Mouse (Mus musculus) adrenal gland, adult 8-10 months (tissue): ENCODE data around the gene Ctsl. TPM values are rescaled to one million over a fixed set of nuclear protein-coding genes. Genes with fewer than 3 reads are reported as not detected.
A peak's percentile ranks its signal among the peaks of the same experiment; 100 is the strongest.

Experiments used
- DNase-seq: peaks from one replicate; pipeline ENCODE4 v3.0.0; 2022
- total RNA-seq, 4 experiments: library from RNA; stranded (reverse); gene quantifications; 2 replicates each; pipeline ENCODE4 v1.2.4; 2022

The Ctsl gene
- total RNA-seq, result 100 to 1,000 TPM; 197 to 449 (median 314) TPM

DNA sequence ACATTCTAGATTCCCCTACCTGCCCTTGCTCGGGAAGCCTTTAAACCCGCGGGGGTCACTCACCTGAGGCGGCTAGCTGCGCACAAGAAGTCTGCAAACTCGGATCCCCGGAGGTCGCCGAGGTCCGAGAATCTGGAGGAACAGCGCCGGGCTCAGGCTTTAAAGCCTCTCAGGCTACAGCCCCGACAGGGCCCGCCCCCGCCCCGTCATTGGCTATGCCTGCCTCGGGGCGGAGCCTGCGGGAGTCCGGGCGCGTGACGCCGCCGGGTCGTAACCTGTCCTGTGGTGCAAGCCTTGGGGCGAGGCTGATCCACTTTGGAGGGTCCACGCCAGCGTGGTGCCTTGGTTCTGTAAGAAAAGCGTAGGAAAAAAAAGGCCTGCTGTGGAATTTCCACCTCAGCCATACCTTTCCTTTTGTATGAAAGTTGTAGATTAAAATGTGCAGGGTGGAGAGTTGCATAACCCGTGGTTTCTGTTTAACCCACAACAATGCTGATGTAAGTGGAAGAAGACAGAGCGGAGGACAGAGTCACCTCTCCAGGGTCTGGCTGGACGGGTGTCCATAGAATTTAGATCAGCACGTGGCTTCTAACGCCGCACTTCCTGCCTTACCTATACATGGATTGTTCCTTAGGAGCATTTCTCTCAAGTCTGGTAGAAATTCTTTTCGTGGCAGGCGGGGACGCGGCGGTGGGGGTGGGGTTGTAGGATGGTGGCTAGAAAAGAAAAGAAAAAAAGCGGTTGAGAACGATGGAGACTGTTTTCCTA, at the start of gene Ctsl:
Ctsl (minus strand) TSS at position 718 of the 768 bp plus-strand sequence.
- DNase-seq, result peak; percentile 92

DNA sequence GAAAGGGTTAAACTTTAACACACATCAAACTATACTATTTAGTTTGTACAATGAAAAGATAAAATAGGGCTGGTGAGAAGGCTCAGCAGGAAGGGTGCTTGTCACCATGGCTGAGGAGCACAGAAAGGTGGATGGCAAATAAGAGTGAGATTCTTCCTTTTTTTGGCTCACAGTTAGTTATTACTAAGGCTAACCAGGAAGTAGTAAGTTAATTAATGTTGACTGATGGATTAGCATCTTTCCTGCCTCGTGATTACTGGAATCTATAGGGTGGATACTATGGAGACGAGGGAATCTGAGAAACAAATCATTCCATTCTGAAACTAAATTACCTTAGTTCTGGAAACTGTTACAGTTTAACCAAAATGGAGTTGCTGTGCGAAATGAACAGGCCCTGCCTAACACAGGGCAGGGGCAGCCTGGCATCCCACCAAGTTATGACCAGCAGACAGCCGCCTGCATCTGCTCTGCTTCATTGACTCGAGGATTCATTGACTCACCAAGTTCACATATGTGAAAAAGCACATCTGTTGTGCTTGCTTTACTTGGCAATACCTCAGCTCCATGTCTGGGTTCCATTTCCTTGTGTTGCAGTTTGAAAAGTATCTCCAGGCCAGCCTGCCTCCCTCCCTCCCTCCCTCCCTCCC, 46.4 kb upstream of the Ctsl start:
- no peak for DNase-seq

DNA sequence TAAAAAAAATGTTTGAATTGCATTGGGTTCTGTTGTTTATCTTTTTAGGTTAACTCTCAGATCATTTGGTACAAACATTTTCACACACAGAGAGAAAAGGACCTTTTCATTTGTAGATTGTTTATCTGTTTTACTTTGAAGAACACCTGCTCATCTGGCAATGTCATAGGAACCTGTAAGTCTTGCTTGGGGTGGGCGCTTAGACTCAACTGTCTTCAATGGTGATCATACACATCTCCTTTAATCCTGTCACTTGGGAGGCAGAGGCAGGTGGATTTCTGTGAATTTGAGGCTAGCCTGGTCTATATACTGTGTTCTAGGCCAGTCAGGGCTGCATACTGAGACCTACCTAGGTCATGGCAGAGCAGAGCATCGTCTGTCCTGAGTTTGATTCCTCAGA, 45.0 kb upstream of the Ctsl start:
- DNase-seq, result no peak

DNA sequence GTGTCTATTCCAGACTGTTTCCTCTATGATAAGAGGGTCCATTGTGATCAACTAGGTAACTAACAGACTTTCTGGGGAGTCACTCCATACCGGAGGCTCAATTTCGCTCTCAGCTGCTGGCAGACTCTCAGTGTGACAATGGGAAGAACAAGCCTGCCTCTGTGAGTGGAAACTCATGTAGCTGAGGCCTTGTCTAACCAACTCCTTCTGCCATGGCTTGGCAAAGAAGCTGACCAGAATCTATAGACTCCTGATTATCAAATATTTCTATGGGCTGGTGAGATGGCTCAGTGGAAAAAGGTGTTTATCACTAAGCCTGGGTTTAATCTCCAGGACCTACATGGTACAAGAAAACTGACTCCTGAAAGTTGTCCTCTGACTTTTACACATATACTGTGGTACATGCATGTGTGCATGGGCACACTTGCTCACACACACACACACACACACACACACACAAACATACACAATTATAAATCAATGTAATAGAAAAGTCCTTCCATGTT, 42.1 kb upstream of the Ctsl start:
- no peak for DNase-seq

DNA sequence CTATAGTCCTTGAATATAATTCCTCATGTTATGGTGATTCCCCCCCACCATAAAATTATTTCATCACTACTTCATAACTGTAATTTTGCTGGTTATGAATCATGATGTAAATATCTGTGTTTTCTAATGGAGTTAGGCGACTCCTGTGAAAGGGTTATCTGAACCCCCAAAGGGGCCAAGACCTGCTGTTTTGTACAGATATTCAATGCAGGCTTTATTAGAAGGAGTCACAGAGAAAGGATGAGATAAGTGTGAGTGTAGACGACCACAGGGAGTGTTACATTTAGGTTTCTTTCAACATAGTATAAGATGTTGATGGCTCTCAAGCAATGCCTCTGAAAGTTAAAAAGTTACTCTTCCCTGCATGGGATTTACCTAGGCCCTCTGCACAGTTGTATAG, 40.6 kb upstream of the Ctsl start:
- DNase-seq, result no peak

DNA sequence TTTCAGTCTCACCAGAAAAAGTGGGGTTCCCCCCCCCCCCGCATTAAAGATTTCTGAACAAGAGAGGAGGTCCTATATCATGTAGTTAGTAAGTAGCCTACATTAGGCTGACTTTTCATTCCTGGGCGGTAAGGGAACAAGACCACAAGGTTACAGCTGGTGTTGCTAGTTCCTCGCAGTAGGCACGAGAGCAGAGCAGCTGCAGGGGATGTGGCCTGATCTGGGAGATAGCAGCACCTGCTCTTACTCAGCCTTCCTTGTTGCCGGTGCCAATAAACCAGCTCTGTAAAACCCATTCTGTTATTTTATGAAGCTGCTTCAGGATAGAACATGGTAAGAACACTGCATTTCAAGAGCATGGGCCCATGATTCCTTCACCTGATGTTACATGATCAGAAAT, 39.9 kb upstream of the Ctsl start:
- no peak for DNase-seq

DNA sequence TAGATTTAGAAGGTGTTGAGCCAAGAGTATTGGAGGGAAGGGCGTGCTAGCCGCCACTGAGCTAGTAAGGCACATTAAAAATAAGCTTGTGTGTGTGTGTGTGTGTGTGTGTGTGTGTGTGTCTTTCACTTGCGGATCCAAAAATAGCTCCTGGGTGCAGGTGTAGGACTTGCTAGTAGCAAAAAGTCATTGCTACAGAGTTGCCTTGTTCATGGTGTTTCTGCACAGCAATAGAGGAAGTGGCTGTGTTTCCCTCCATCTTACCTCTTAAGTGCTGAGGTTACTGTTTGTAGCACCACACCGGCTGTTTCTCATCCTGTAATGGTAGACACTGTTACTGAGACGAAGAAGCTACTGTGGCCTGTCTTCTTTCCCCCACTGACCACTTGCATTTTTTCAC, 37.3 kb upstream of the Ctsl start:
- no peak for DNase-seq

DNA sequence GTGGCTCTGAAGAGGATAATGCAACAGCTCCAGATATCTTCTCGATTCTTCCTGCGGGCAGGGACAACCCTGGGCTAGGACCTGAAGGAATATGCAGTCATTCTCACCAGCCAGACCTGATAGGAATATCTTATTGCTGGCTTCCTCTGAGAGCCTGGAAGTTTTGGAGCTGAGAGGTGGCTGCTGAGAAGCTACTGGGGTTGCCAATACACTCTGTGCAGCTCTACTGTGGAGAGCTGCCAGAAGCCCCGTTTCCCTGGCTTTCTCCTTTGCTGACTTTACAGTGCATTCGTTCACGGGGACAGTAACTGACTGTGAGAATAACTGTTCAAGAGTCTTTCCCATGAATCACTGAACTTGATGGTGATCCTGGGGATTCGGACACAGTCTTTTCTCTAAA, 34.9 kb upstream of the Ctsl start:
- DNase-seq, result no peak

DNA sequence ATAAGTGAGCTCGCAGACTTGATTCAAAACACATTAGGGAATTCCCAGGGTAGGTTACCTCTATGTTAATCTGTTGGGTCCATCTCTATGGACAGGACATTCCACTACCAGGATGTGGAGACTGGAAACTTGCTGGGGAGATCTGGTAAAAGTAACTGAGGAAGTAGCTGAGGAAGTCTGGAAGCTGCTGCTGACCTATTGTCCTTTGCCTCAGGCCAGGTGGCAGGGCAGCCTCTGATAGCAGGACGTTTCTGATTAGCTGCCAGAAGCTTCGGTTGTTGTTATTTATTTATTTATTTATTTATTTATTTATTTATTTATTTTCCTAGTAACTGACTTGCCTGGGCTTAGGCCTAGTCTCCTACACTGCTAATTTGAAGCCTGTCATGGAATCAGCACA, 32.8 kb upstream of the Ctsl start:
- no peak for DNase-seq

DNA sequence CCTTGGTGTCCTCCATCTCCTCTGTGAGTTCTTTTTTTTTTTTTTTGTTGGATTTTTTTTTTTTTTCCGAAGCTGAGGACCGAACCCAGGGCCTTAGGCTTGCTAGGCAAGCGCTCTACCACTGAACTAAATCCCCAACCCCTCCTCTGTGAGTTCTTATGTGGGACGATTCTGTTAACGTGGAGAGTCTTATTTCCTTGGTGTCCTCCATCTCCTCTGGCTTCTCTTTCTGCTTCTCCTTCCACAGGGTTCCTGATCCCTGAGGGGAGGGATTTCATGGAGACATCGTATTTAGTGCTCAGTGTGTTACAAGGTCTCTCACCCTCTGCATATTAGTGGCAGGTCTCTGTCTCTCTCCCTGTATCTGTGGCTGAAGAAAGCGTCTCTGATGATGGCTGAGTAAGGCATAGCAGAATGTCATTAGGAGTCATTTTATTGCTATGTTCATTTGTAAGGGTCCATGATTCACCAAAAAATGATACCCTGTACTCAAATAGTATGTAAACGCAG, 32.3 kb upstream of the Ctsl start:
- no peak for DNase-seq

DNA sequence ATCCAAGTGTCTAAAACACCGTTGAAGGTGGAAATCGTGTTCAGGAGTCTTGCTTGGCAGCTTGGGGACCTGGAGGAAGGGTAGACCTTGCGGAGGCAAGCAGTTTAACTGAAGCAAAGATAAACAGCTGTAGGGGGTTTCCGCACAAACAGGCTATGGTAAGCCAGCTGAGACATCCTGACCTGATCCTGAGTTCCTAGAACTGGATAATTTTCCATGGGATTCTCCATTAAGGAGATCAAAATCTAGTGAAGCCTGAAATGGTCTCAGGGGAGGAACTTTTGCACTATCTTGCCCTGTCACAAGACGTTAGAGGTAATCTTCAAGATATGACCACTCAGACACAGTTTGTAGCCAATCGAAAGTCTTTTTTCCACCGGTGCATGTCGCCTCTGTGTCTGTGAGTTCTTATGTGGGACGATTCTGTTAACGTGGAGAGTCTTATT, 31.8 kb upstream of the Ctsl start:
- DNase-seq, result no peak

DNA sequence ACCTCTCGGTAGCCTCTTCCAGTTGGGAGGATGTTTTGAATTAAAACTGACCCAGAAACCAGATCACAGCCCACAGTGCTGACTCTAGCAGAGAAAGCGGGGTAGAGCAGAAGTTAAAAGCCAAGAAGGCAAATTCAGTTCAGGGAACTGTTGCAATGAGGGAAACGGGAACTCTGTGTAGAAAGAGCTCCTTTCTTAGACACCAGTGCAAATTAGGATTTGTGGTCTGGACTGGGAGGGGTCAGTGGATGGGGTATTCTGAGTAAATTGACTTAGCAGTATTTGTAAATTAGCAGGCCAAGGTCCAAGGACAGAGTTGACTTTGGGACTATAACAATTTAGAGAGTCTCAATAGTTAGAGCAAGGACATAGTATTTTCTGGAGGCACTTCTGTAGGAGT, 31.3 kb upstream of the Ctsl start:
- no peak for DNase-seq

DNA sequence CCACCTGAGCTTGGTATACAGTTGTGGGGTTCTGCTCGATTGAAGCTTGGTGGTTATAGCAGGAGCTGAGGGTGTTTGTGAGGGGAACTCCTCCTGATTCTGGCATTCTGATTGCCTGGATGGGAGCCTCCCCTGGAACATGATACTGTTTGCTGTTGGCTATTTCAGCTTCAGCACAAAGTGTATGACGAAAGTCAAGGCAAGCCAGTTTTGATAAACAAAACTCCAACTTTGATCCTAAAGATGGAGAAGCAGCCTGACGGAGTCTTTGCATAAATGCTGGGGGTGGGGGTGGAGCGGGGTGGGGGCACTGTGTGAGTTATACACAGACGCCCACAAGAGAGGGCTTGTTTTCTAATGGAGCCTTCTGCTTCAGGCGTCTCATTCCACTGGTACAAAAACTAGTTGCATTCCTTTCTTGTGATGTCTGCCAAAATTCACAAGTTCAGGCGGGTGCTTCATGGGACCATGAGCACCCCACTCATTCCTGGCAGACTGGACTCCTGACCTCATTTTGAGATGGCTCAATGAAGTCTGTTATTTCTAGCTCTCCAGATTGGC, 30.2 kb upstream of the Ctsl start:
- DNase-seq, result no peak

DNA sequence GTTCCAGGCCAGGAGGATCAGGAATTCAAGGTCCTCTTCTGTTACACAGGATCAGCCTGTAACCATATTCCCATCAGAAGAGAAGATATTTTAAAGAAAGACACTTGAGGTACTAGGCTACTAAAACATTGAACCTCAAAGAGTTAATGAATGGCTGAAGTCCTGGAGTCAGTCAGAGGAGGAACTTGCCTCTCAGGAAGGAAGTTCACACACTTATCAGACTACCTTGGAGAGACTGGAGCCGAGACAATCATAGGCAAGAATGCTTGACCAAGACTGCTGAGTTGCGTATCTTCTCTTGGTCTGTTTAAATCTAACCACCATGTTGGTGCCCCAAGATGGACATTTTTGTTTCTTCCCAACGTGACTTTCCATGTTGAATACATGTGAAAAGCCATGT, 29.2 kb upstream of the Ctsl start:
- no peak for DNase-seq

DNA sequence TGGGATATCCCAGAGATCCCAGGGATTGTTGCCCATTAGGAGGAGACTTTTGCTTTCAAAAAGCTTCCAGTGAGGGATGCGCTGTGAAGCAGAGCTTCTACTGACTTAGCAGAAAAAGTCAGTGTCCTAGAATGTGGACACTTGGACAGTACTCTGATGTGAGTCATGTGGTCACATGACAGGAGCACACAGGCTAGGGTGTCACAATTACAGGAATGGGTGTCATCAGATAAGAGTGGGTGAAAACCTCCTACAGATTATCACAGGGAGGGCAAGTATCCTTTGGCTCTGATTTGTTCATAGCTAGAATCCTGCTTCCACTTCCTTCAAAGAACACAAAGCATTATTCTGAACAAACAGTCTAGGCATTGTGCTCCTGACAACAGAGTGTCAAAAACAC, 27.4 kb upstream of the Ctsl start:
- DNase-seq, result no peak

DNA sequence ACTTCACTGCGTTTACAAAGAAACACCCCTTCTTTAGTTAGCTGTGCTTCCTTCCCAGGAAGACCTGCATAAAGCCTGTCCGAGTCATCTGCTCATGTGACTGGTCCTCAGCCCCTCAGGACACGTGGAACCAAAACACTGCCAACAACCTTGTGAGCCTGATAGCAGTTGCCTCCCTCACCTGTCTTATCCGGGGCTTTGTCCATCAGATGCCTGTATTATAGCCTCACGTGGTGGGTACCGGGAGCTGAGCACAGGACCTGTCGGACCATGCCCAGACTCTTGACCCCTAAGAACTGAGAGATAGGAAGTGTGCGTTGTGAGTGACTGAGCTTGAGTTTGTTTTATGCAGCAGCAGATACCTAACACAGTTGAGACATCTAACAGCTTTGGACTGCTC, 26.3 kb upstream of the Ctsl start:
- DNase-seq, result no peak

DNA sequence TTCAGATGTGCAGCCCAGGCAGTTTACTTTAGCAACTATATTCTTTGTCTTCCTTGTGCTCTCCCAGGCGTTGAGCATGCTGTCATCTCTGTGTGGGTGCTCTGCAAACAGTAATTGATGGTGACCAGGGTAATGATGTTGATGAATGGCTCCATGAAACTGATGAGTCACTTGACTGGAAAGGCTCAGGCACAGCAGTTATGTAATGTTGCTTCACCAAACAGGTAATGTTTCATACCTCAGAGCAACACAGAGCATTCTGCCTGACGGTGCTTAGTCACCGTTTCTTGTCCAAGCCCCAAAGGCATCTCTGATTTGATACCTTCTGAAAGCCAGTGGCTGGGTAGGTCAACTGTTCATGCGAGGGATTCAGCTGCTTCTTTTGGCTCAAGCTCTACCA, 17.7 kb upstream of the Ctsl start:
- DNase-seq, result no peak

DNA sequence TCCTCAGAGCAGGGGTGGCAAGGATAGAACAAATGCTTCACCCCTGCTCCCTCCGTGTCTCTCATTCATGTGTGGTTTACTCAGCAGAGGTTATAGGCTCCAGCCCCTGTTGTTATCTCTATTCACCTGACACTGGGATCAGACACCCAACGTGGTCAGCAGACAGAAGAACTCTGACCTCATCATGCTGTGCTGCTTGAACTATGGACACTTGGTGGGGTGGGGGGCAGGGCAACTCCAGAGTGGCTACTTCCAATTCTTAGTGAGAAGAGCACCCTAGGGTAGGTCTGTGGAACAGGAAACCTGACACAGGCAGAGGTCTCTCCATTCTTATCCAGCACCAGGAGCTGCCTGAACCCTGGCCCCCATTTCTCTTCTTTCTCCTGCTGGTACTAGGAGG, 15.4 kb upstream of the Ctsl start:
- no peak for DNase-seq

DNA sequence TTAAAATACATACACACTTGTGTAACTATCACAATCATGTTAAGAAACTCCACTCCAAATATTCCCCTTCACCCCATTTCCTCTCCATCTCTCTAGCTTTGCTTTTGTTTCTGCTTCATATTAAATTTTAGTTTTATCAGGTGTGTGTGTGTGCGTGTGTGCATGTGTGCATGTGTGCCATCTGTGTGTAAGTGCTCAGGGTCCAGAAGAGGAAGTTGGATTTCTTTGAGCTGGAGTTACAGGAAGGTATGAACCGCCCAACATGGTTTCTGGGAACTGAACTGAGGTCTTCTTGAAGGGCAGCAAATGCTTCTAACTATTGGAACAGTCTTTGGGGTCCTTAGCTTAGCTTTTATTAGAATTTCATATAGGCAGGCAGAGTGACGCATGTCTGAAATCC, 14.2 kb upstream of the Ctsl start:
- no peak for DNase-seq

DNA sequence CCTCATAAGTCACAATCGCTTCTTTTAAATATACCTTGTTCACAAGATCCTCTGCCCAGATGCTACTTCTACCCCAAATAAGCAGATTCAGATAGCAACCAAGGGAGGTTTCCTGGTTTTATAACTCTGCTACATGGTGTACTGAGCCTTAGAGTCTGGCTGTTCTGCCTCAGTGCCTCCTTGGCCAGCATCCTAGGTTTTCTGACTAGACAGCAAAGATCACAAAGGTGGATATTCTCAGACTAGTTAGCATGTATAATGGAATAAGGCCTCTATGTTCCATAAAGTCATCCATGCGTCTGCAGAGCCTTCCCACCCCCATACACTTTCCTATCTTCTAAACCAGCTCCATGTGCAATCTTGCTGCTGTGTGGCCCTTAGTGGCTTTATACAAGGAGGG, 9.6 kb upstream of the Ctsl start:
- no peak for DNase-seq

DNA sequence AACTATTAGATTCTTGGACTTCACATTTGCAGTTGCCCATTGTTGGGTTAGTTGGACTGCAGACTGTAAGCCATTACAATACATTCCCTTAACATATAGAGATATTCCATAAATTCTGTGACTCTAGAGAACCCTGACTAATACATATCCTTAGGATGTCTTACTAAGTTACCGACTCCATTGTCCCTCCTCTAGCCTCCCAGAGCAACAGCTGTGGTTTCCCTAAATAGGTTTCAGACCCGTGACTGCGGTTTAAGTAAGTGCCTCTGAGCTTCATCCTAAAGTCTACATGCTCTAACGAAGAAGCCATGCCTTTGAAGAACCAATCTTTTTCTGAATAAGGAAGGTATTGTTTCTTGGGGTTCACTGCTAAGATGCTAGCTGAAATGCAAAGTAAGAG, 7.9 kb upstream of the Ctsl start:
- DNase-seq, result no peak

DNA sequence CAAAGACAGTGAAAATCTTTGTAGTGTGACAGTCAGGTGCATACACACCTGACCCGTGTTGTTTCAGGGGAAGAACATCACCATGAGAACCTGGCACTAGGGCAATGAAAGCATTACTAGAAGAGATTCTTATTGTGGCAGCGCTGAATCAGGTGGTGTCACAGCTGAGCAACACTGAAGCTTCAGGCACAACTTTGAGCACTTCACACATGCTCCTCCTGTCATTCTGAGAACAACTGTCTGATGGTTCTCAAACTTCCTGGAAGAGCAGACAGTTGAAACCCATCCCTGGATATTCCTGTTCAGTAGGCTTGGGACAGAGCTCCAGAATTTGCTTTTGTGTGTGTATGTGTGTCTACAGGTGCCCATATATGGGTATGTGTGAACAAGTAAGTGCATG, 5.8 kb upstream of the Ctsl start:
- DNase-seq, result no peak

DNA sequence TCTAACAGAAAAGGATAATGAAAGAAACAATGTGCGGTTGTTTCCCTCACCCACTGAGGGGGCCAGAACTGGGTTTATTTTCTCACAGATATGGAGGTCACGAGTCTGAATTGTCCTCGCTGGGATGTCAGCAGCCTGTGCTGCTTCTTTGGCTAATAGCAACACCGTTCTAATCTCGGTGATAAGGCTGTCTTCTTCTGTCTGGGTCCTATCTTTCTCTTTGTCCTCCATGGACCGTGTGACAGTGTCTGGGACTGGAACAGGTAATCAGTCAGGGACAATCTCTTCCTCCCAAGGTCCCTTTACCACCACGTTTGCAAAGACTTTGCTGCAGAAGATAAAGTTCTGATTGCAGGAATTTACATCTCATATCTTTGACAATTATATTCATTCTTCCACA, 4.5 kb upstream of the Ctsl start:
- no peak for DNase-seq

DNA sequence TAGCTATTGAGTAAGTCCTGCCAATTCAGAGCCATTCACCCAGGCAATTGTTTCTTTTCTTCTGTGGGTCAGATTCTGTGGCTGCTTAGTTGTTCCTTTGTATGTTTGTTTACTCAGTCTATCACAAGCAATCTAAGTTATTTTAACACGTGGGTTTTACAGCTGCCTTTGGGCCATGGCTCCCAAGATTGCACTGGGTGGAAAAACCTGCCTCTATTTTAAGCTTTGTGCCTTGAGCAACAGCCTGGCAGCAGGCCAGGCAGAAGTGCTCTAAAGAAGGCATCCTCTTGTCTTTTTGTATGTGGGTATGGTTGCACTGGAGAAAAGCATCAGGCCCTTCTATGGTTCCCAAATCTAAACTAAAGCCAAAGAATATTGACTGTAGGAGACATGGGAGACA, 3.0 kb upstream of the Ctsl start:
- DNase-seq, result no peak
